Mouse (Mus musculus) frontal cortex, adult 2 months (tissue): Measurements from ENCODE around the gene Dap. TPM values are rescaled to one million over a fixed set of nuclear protein-coding genes. Genes with fewer than 3 reads are reported as not detected.

Experiments used
- DNase-seq, 2 experiments: peaks; one replicate each; pipeline ENCODE4 v3.0.0; 2022; ENCODE audit warnings: low spot score in 1 of 2; ENCODE audit errors: extremely low spot score in 1 of 2
- polyA plus RNA-seq: library from polyadenylated mRNA; depleted of rRNA; stranded (reverse); fragments of >200 nt; gene quantifications from 2 replicates; pipeline ENCODE4 v1.2.3, GENCODE M21; 2012; rRNA removed

Dap gene
- polyA plus RNA-seq, result 13.3 and 14.9 TPM in 2 replicates

GRCm38 (mm10) chr15:31224135-31224761 lies at the start of gene Dap:
Dap (plus strand) TSS chr15:31224314.
- DNase-seq, result peak; percentile 93 to 98

- DNase-seq, result no peak
Observed at GRCm38 (mm10) chr15:31176566-31176965, 47.5 kb upstream of the Dap start.

- DNase-seq, result no peak
Observed at GRCm38 (mm10) chr15:31184651-31185443, 39.3 kb upstream of the Dap start.

GRCm38 (mm10) chr15:31185506-31185905 lies 38.6 kb upstream of the Dap start:
- DNase-seq, result no peak

GRCm38 (mm10) chr15:31186371-31186901 lies 37.7 kb upstream of the Dap start:
- no peak for DNase-seq

GRCm38 (mm10) chr15:31192563-31192962 lies 31.6 kb upstream of the Dap start:
- DNase-seq, result no peak

GRCm38 (mm10) chr15:31195776-31196175 lies 28.3 kb upstream of the Dap start:
- DNase-seq, result no peak

GRCm38 (mm10) chr15:31207346-31208093 lies 16.6 kb upstream of the Dap start:
- DNase-seq, result no peak

- no peak for DNase-seq
Observed at GRCm38 (mm10) chr15:31211910-31212309, 12.2 kb upstream of the Dap start.

GRCm38 (mm10) chr15:31213619-31214270 lies 10.4 kb upstream of the Dap start:
- no peak for DNase-seq

- DNase-seq, result no peak
Observed at GRCm38 (mm10) chr15:31222216-31222615, 1.9 kb upstream of the Dap start.

- no peak for DNase-seq
Observed at GRCm38 (mm10) chr15:31223596-31224134, 449 bp upstream of the Dap start.

GRCm38 (mm10) chr15:31224806-31225642 lies 910 bp downstream of the Dap start:
- DNase-seq, result no peak

- DNase-seq, result no peak
Observed at GRCm38 (mm10) chr15:31225643-31226325, 1.7 kb downstream of the Dap start.

- DNase-seq, result no peak
Observed at GRCm38 (mm10) chr15:31226464-31226863, 2.4 kb downstream of the Dap start.

- DNase-seq, result no peak
Observed at GRCm38 (mm10) chr15:31227793-31228192, 3.7 kb downstream of the Dap start.

- DNase-seq, result no peak
Observed at GRCm38 (mm10) chr15:31233006-31233405, 8.9 kb downstream of the Dap start.

GRCm38 (mm10) chr15:31235794-31236548 lies 11.9 kb downstream of the Dap start:
- DNase-seq, result no peak
